Mouse (Mus musculus): Measurements from ENCODE around the gene Aqp9.

- TF ChIP-seq POLR2A (IDR thresholded peaks at IDR 0.05; ENCODE audit: insufficient read depth, low read depth, low read length) (no peak), CTCF (IDR thresholded peaks at IDR 0.05; ENCODE audit: insufficient read depth, low read depth, low read length) (no peak)
Observed at GRCm38 (mm10) chr9:71120924-71121323, 47.6 kb downstream of the Aqp9 start.

Measured in olfactory bulb, adult 2 months (tissue).